Mouse (Mus musculus) midbrain, postnatal 0 days (tissue): ENCODE results near the gene Itih2. TPM values are rescaled to one million over a fixed set of nuclear protein-coding genes. Genes with fewer than 3 reads are reported as not detected.
A peak's percentile ranks its signal among the peaks of the same experiment; 100 is the strongest.

Experiments
- ATAC-seq: fragments of 200-750 bp; cut with Nextera tagmentation; 2 replicates; pipeline ENCODE4 v1.8.0; 2017; ENCODE audit warnings: moderate number of reproducible peaks, mild to moderate bottlenecking, moderate TSS enrichment, moderate library complexity; ENCODE audit not compliant: low FRiP score
- DNase-seq: peaks from one replicate; pipeline ENCODE4 v3.0.0-alpha.2; 2015; ENCODE audit warnings: low spot score
- H3K27ac ChIP-seq: fragments of 300-500 bp; sonication (generic); 2 replicates; pipeline ENCODE4 v1.5.1; 2014; ENCODE audit warnings: low read depth, mild to moderate bottlenecking, low read length, mixed read lengths
- H3K27me3 ChIP-seq: fragments of 300-500 bp; sonication (generic); 2 replicates; pipeline ENCODE4 v1.6.1; 2014; ENCODE audit warnings: low read length, control low read depth, mixed read lengths; ENCODE audit not compliant: insufficient read depth
- H3K36me3 ChIP-seq: fragments of 300-500 bp; sonication (generic); 2 replicates; pipeline ENCODE4 v1.6.1; 2014; ENCODE audit warnings: low read length, control low read depth, mixed read lengths; ENCODE audit not compliant: insufficient read depth
- H3K4me1 ChIP-seq: fragments of 300-500 bp; sonication (generic); 2 replicates; pipeline ENCODE4 v1.6.1; 2014; ENCODE audit warnings: mild to moderate bottlenecking, control low read depth, antibody characterized with exemption, low read length, mixed read lengths; ENCODE audit not compliant: insufficient read depth
- H3K4me2 ChIP-seq: fragments of 300-500 bp; sonication (generic); 2 replicates; pipeline ENCODE4 v1.6.1; 2014; ENCODE audit warnings: low read depth, mild to moderate bottlenecking, low read length, mixed read lengths; ENCODE audit not compliant: poor library complexity, severe bottlenecking
- H3K4me3 ChIP-seq: fragments of 300-500 bp; sonication (generic); 2 replicates; pipeline ENCODE4 v1.5.1; 2014; ENCODE audit warnings: low read depth, mild to moderate bottlenecking, low read length, moderate library complexity
- H3K9ac ChIP-seq: fragments of 300-500 bp; sonication (generic); replicated peaks from 2 replicates; pipeline ENCODE4 v1.6.1; 2014; ENCODE audit warnings: mild to moderate bottlenecking, low read length, moderate library complexity, mixed read lengths; ENCODE audit not compliant: poor library complexity, severe bottlenecking
- H3K9me3 ChIP-seq: fragments of 300-500 bp; sonication (generic); 2 replicates; pipeline ENCODE4 v1.6.1; 2016; ENCODE audit warnings: low read length, control low read depth
- CTCF ChIP-seq: IDR thresholded peaks from 2 replicates; pipeline ENCODE4 v1.5.1; 2016; ENCODE audit warnings: antibody characterized with exemption, mild to moderate bottlenecking
- WGBS: fragments of 180-500 bp; shearing (Covaris S2); extraction: QIAGEN DNeasy Blood & Tissue Kit; methylation state at CpG from one replicate; pipeline ENCODE4 v1.1.7; 2014; 5-methylcytosine and 5-hydroxymethylcytosine counted together
- polyA plus RNA-seq: library from polyadenylated mRNA; unstranded; fragments of >200 nt; fragmentation: Nextera tagmentation; extraction: Ambion mirVana; gene quantifications from 2 replicates; pipeline ENCODE4 v1.2.1, GENCODE M21; 2015
- total RNA-seq: library from RNA; depleted of rRNA; stranded (reverse); fragments of >200 nt; gene quantifications from 2 replicates; pipeline ENCODE4 v1.2.3, GENCODE M21; 2014

Itih2 gene
- total and polyA plus RNA-seq, 2 experiments from 2014 or later = 5.7 to 9.3 TPM

GRCm38 (mm10) chr2:10142472-10143454, 11.6 kb upstream of the Itih2 start:
- 33% methylated on average over 8 of the region's 8 CpGs for WGBS
- no peaks in the 10 kb centered on the region for H3K27me3 ChIP-seq
- no peak overlapping the region for H3K27ac ChIP-seq
- H3K9me3 ChIP-seq = no peaks in the 10 kb centered on the region
- ATAC-seq (peak; percentile 69), DNase-seq (peak; percentile 89)
- TF ChIP-seq CTCF = peak; percentile 86
- no peak overlapping the region for H3K4me2 ChIP-seq
- no peak overlapping the region for H3K4me3 ChIP-seq
- H3K9ac ChIP-seq = no peak overlapping the region
- no peaks in the 10 kb centered on the region for H3K4me1 ChIP-seq
- no peaks in the 10 kb centered on the region for H3K36me3 ChIP-seq

- no peaks in the 10 kb centered on the region for H3K9me3 ChIP-seq
- no peak overlapping the region for H3K4me2 ChIP-seq
- ATAC-seq = no peak
- 71% methylated on average over 5 of the region's 5 CpGs for WGBS
- H3K27ac ChIP-seq = no peak overlapping the region
- H3K4me3 ChIP-seq = no peak overlapping the region
- no peak overlapping the region for H3K9ac ChIP-seq
- no peaks in the 10 kb centered on the region for H3K27me3 ChIP-seq
- H3K36me3 ChIP-seq = no peaks in the 10 kb centered on the region
- no peaks in the 10 kb centered on the region for H3K4me1 ChIP-seq
- DNase-seq = peak; percentile 14
- no peak for TF ChIP-seq CTCF
These were observed 9.3 kb upstream of the Itih2 start for GRCm38 (mm10) chr2:10140456-10140855.

DNA sequence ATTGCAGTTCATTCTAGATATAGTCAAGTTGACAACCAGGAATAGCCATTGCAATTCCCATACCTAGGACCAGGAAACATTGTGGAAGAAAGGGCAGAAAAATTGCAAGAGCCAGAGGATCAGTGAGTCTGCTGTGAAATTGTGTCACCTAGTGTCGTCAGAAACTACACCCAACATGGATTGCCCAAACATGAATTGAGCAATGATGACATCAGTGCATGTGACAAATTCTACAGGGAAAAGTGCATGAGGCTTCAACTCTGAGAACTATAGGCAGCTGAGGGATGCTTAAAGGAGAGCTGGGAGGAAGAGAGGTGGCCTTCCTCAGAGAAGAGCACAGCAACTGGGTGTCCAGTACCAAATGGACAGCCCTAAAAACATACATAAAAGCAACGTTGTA, 6.1 kb upstream of the Itih2 start:
- no peak overlapping the region for H3K27ac ChIP-seq
- H3K4me2 ChIP-seq = no peak overlapping the region
- 86% methylated on average over 2 of the region's 2 CpGs for WGBS
- no peak for ATAC-seq
- DNase-seq = no peak
- no peak for TF ChIP-seq CTCF
- H3K9ac ChIP-seq = no peak overlapping the region
- no peaks in the 10 kb centered on the region for H3K36me3 ChIP-seq
- no peaks in the 10 kb centered on the region for H3K27me3 ChIP-seq
- H3K4me3 ChIP-seq = no peak overlapping the region
- no peaks in the 10 kb centered on the region for H3K9me3 ChIP-seq
- no peaks in the 10 kb centered on the region for H3K4me1 ChIP-seq

GRCm38 (mm10) chr2:10133941-10134340, 2.7 kb upstream of the Itih2 start:
- Histone ChIP-seq H3K36me3 (no peaks in the 10 kb centered on the region), H3K4me1 (no peaks in the 10 kb centered on the region), H3K4me3 (no peak overlapping the region), H3K4me2 (no peak overlapping the region), H3K27me3 (no peaks in the 10 kb centered on the region), H3K9ac (no peak overlapping the region), H3K27ac (no peak overlapping the region), H3K9me3 (no peaks in the 10 kb centered on the region)
- ATAC-seq = no peak
- WGBS = 78% methylated on average over 6 of the region's 6 CpGs
- no peak for DNase-seq
- no peak for TF ChIP-seq CTCF

DNA sequence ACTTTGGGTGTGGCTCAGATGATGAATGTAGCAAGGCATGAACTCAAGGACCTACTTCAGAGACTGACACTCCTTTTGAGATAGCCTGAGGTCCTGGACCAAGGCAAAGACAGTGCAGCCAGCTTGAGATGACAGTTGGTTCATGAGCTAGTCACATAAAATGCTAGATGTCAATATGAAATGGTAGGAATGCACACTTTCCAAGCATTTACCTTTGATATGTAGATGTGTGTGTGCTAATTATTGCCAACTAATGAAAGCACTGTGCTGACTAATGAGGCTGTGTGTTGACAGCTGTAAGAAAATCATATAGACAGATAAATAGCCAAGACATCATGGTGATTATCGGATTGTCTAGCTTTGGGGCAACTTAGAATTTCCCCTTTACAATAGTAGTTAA, 932 bp upstream of the Itih2 start:
- ATAC-seq = no peak
- H3K4me1 ChIP-seq = no peaks in the 10 kb centered on the region
- H3K4me2 ChIP-seq = no peak overlapping the region
- DNase-seq = no peak
- no peak overlapping the region for H3K4me3 ChIP-seq
- TF ChIP-seq CTCF = no peak
- no peaks in the 10 kb centered on the region for H3K9me3 ChIP-seq
- H3K9ac ChIP-seq = no peak overlapping the region
- no peak overlapping the region for H3K27ac ChIP-seq
- 97% methylated on average over 1 of the region's 1 CpGs for WGBS
- no peaks in the 10 kb centered on the region for H3K36me3 ChIP-seq
- H3K27me3 ChIP-seq = no peaks in the 10 kb centered on the region

DNA sequence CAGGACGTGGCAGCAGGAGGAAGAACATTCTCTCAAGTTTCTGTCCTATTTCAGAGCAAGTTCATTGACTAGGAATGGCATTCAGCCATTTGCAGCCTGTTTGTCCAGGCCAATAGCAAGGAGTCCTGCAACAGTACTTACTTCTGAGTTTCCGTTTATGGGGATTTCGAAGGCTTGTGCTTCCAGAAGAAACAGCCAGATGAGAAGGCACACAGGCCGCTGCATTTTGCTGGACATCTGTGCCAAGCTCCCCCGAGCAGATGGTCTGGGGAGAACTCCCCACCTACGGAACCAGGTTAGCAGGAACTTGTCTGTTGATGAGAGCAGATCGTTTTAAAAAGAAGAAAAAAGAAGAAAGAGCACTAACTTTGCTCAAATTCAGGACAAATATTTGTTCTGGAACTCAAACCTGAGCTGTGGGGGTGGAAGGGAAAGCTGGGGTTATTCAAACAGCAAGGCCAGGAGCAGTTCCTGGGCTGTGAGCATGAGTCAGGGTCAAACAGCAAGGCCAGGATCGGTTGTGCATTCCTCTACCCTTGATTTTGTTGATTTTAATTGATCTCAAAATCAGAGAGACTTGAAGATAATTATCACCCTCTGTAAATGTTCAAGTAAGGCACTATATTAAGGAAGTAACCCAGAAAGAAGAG, 730 bp downstream of the Itih2 start:
- Histone ChIP-seq H3K4me3 (no peak overlapping the region), H3K4me1 (no peaks in the 10 kb centered on the region), H3K4me2 (no peak overlapping the region), H3K36me3 (no peaks in the 10 kb centered on the region), H3K9ac (no peak overlapping the region), H3K9me3 (no peaks in the 10 kb centered on the region), H3K27ac (no peak overlapping the region), H3K27me3 (no peaks in the 10 kb centered on the region)
- no peak for TF ChIP-seq CTCF
- DNase-seq = no peak
- WGBS = 73% methylated on average over 8 of the region's 8 CpGs
- ATAC-seq = no peak
